Comparison of ENCODE assay signal across 9 mouse cellular contexts in the genomic region with DNA sequence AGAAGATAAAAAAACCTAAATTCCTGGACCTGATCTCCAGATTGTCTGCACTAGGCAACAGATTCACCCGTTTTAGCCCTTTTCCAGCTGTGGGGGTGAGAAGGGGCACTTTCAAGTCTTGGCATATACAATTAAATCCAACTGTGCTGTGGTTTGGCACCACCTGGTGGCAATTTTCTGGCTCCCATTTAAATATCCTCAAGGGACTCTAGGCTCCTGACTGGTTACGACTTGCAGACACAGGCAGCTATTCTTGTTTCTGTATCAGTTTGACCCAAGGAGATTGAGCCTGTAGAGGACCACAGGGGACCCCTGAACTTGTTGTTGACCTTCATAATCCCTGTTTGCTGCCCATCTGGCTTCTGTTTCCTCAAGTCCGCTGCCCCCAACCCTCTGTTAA.
A peak's percentile ranks its signal among the peaks of the same experiment; 100 is the strongest.
DNase-seq lines count a peak whose midpoint lies in the region; ATAC-seq and TF ChIP-seq lines count a peak whose summit lies in the region.
"Had no signal": no experiment of that assay in that cellular context is flagged by ENCODE, and none has a peak within 500 bp of the region (broad histone marks: within the 10 kb centered on the region; RNA-seq: fewer than 3 reads in every experiment).

No protein-coding gene starts in this region.

- intact Hi-C loops in gastrocnemius, postnatal 14 days (cut with DNase I; ENCODE audit: low total_unique reads), result no loop called here

- H3K4me1 ChIP-seq in heart, embryonic 10.5 days, result no peaks in the 10 kb centered on the region
- H3K4me1 ChIP-seq in limb, embryonic 14.5 days (ENCODE audit: control insufficient read depth, insufficient read depth, low read length), result peaks cover 10% of the 10 kb centered on the region
- H3K4me1 ChIP-seq: midbrain, embryonic 12.5 days had no signal

- no peak overlapping the region for H3K4me3 ChIP-seq in heart, embryonic 10.5 days
- no peak overlapping the region for H3K4me3 ChIP-seq in limb, embryonic 14.5 days (replicated peaks; ENCODE audit: low read length)
- H3K4me3 ChIP-seq: midbrain, embryonic 12.5 days had no signal

- DNase-seq in heart, postnatal 4 days, result peak; percentile 17
- DNase-seq in heart, embryonic 10.5 days (ENCODE audit: low spot score), result no peak
- DNase-seq in 3T3-L1 (ENCODE audit: low read depth, low spot score), result peak; percentile 24
- peak; percentile 4 to 23 for DNase-seq in adrenal gland, adult 18-20 months (ENCODE audit: low spot score in 2 of 2)
- DNase-seq in frontal cortex, postnatal 10 days (ENCODE audit: low spot score in 2 of 2), result peak; percentile 26 to 37
- DNase-seq in limb, embryonic 14.5 days (ENCODE audit: low spot score), result peak; percentile 69
- no peak for DNase-seq in thymus, postnatal 14 days
- DNase-seq in gastrocnemius, postnatal 14 days, result no peak

- no peaks in the 10 kb centered on the region for H3K9me3 ChIP-seq in heart, embryonic 10.5 days
- no peaks in the 10 kb centered on the region for H3K9me3 ChIP-seq in limb, embryonic 14.5 days (ENCODE audit: control insufficient read depth, low read length)
- H3K9me3 ChIP-seq: midbrain, embryonic 12.5 days had no signal

- no peak for ATAC-seq in limb, embryonic 14.5 days (ENCODE audit: low FRiP score, low read depth)

- H3K9ac ChIP-seq in limb, embryonic 14.5 days (ENCODE audit: low read depth, low read length, severe bottlenecking), result no peak overlapping the region
- H3K9ac ChIP-seq: midbrain, embryonic 12.5 days had no signal

- H3K4me2 ChIP-seq in limb, embryonic 14.5 days (replicated peaks; ENCODE audit: low read depth, low read length, severe bottlenecking), result no peak overlapping the region
- H3K4me2 ChIP-seq: midbrain, embryonic 12.5 days had no signal

- H3K27me3 ChIP-seq in heart, embryonic 10.5 days (ENCODE audit: insufficient read depth, poor library complexity, severe bottlenecking), result no peaks in the 10 kb centered on the region
- H3K27me3 ChIP-seq in limb, embryonic 14.5 days (ENCODE audit: control insufficient read depth, insufficient read depth, low read length), result no peaks in the 10 kb centered on the region
- H3K27me3 ChIP-seq: midbrain, embryonic 12.5 days had no signal

- WGBS in heart, embryonic 10.5 days, result 10% methylated on average over 3 of the region's 3 CpGs
- WGBS in limb, embryonic 14.5 days, result 2% methylated on average over 3 of the region's 3 CpGs

- H3K27ac ChIP-seq in heart, embryonic 10.5 days, result no peak overlapping the region
- H3K27ac ChIP-seq in limb, embryonic 14.5 days (replicated peaks; ENCODE audit: low read depth, low read length), result no peak overlapping the region
- H3K27ac ChIP-seq: midbrain, embryonic 12.5 days had no signal

- no peak for TF ChIP-seq POLR2A in limb, embryonic 14.5 days (IDR thresholded peaks at IDR 0.05; ENCODE audit: borderline replicate concordance, extremely low read depth, insufficient read depth, insufficient read length)

- no peaks in the 10 kb centered on the region for H3K36me3 ChIP-seq in heart, embryonic 10.5 days
- H3K36me3 ChIP-seq in limb, embryonic 14.5 days (ENCODE audit: control insufficient read depth, insufficient read depth, low read length), result no peaks in the 10 kb centered on the region
- H3K36me3 ChIP-seq: midbrain, embryonic 12.5 days had no signal

Comparison
In these comparisons a context has a peak if more than half of its experiments do, and no peak if none do; other contexts are left out.
1. DNase-seq: peak in heart, postnatal 4 days (single experiment), 3T3-L1 (single experiment), adrenal gland, adult 18-20 months (2 of 2), frontal cortex, postnatal 10 days (2 of 2) and limb, embryonic 14.5 days (single experiment); none in heart, embryonic 10.5 days (single experiment), thymus, postnatal 14 days (single experiment) and gastrocnemius, postnatal 14 days (single experiment).